Comparison of ENCODE assay signal across 8 mouse cellular contexts in the genomic region with DNA sequence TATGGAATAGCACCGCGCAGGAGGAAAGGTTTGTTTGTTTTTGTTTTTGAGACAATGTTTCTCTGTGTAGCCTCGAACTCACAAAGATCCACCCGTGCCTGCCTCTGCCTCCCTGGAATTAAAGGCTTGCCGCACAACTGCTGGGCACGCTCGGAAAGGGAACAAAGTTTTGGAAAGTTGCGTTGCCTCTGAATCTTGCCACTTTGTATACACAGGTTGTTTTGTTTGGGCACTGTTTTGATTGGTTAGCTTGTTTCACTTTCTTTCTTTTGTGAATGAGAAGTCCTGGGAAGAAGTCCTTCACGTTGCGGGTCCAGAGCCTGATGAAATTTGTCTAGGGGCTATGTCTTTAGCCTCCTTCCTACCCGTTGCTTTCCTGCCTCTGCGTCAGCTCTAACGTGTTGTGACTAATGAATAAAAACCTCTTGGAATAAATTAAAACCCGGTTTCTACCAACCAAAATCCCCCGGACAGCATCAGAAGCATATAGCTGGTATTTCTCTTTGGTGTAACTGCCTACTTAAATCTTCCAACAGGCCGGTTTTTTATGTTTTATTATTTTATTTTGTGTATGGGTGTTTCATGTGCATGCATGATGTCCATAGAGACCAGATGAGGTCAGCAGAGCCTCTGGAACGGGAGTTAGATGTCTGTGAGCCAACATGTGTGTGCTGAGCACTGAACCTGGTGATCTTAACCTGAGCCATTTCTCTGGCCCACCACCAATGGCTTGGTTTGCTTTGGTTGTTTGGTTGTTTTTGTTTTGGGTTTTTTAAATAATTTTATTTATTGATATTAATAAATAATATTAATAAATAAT. TPM values are rescaled to one million over a fixed set of nuclear protein-coding genes. Genes with fewer than 3 reads are reported as not detected.
A peak's percentile ranks its signal among the peaks of the same experiment; 100 is the strongest.
DNase-seq lines count a peak whose midpoint lies in the region; ATAC-seq and TF ChIP-seq lines count a peak whose summit lies in the region.

No protein-coding gene starts in this region.

- no peak for TF ChIP-seq CTCF in gastrocnemius, adult 2 months (IDR thresholded peaks at IDR 0.05)
- peak in 1 of 2 experiments; percentile 52; a peak in 2 of 4 replicates for TF ChIP-seq CTCF in CH12.LX (conservative IDR thresholded peaks at IDR 0.05 in 1 of 2, IDR thresholded peaks at IDR 0.05 in 1 of 2; ENCODE audit: low read depth in 2 of 2, low read length in 2 of 2)
- 0 out of 2 replicates have a peak, but pooled peaks have one; percentile 11 for TF ChIP-seq CTCF in midbrain, postnatal 0 days (IDR thresholded peaks at IDR 0.05)

- ATAC-seq in embryonic facial prominence, embryonic 15.5 days (ENCODE audit: insufficient number of reproducible peaks, low FRiP score, low TSS enrichment, low read depth), result no peak
- ATAC-seq in midbrain, postnatal 0 days (ENCODE audit: low FRiP score), result peak; percentile 28; the same call in 1 of the 2 replicates

- DNase-seq in gastrocnemius, adult 2 months, result no peak
- no peak for DNase-seq in gastrocnemius, postnatal 25 days
- DNase-seq in CH12.LX (ENCODE audit: extremely low read depth), result peak; percentile 52
- DNase-seq in large intestine, adult 2 months (ENCODE audit: low read depth, low spot score), result peak; percentile 28
- peak; percentile 21 for DNase-seq in midbrain, postnatal 0 days (ENCODE audit: low spot score)
- DNase-seq in adrenal gland, adult (ENCODE audit: inconsistent age in 2 of 2, low spot score in 1 of 2), result no peak
- no peak for DNase-seq in ovary, adult 18-20 months (ENCODE audit: low spot score)

- H3K36me3 ChIP-seq in CH12.LX (replicated peaks in 1 of 2; ENCODE audit: control insufficient read depth in 1 of 2, insufficient read depth in 1 of 2, low read length in 1 of 2), result peaks cover 3 to 39% of the 10 kb centered on the region in 2 experiments
- H3K36me3 ChIP-seq in embryonic facial prominence, embryonic 15.5 days, result peaks cover 12% of the 10 kb centered on the region
- H3K36me3 ChIP-seq in midbrain, postnatal 0 days (ENCODE audit: insufficient read depth, low read length), result no peaks in the 10 kb centered on the region; the same call in 1 of the 2 replicates

- peak overlapping the region; percentile 25; the same call in 1 of the 2 replicates for H3K4me2 ChIP-seq in CH12.LX (ENCODE audit: insufficient read depth, low read depth, poor library complexity, severe bottlenecking)
- H3K4me2 ChIP-seq in embryonic facial prominence, embryonic 15.5 days (replicated peaks), result peak overlapping the region; percentile 71
- peak overlapping the region; percentile 92 for H3K4me2 ChIP-seq in midbrain, postnatal 0 days (ENCODE audit: low read depth, low read length, poor library complexity, severe bottlenecking)

- no peaks in the 10 kb centered on the region for H3K27me3 ChIP-seq in CH12.LX (replicated peaks)
- H3K27me3 ChIP-seq in embryonic facial prominence, embryonic 15.5 days, result no peaks in the 10 kb centered on the region
- H3K27me3 ChIP-seq in midbrain, postnatal 0 days (ENCODE audit: insufficient read depth, low read length), result no peaks in the 10 kb centered on the region

- peak overlapping the region; percentile 94 for H3K27ac ChIP-seq in gastrocnemius, adult 2 months
- peak overlapping the region; percentile 14; the same call in 1 of the 2 replicates for H3K27ac ChIP-seq in CH12.LX (ENCODE audit: insufficient read depth, low read depth)
- peak overlapping the region; percentile 91 for H3K27ac ChIP-seq in embryonic facial prominence, embryonic 15.5 days (replicated peaks)
- peak overlapping the region; percentile 64 for H3K27ac ChIP-seq in midbrain, postnatal 0 days (ENCODE audit: low read depth, low read length)

- peaks cover 4 to 30% of the 10 kb centered on the region in 2 experiments; a peak in 3 of 4 replicates for H3K4me1 ChIP-seq in CH12.LX (ENCODE audit: control insufficient read depth in 1 of 2, insufficient read depth in 2 of 2)
- H3K4me1 ChIP-seq in embryonic facial prominence, embryonic 15.5 days, result peaks cover 20% of the 10 kb centered on the region
- H3K4me1 ChIP-seq in midbrain, postnatal 0 days (ENCODE audit: insufficient read depth, low read length), result 0 out of 2 replicates have a peak, but pooled peaks cover 4% of the 10 kb centered on the region

- in situ Hi-C loops in CH12.LX (cut with MboI; ENCODE audit: low pct_ligation_motif_present, low pct_unique_long_range_greater_than_20kb, low sequenced_read_pairs), result no loop called here

- peak overlapping the region; percentile 96 for H3K4me3 ChIP-seq in gastrocnemius, adult 2 months
- H3K4me3 ChIP-seq in CH12.LX (replicated peaks in 1 of 3; ENCODE audit: low read depth in 2 of 3, low read length in 2 of 3, poor library complexity in 1 of 3), result peak overlapping the region; percentile 61 to 98 (median 78)
- peak overlapping the region; percentile 94 for H3K4me3 ChIP-seq in embryonic facial prominence, embryonic 15.5 days (replicated peaks)
- peak overlapping the region; percentile 66 for H3K4me3 ChIP-seq in midbrain, postnatal 0 days (ENCODE audit: low read depth, low read length)

- H3K9ac ChIP-seq in CH12.LX (ENCODE audit: insufficient read depth, low read depth), result peak overlapping the region; percentile 85
- H3K9ac ChIP-seq in embryonic facial prominence, embryonic 15.5 days, result peak overlapping the region; percentile 100
- peak overlapping the region; percentile 99 for H3K9ac ChIP-seq in midbrain, postnatal 0 days (replicated peaks; ENCODE audit: low read length, poor library complexity, severe bottlenecking)

- TF ChIP-seq POLR2A in CH12.LX (IDR thresholded peaks at IDR 0.05; ENCODE audit: low read depth, low read length), result no peak

- TF ChIP-seq RAD21 in CH12.LX (IDR thresholded peaks at IDR 0.05; ENCODE audit: low read depth, low read length), result peak; percentile 33

- H3K79me2 ChIP-seq in CH12.LX (replicated peaks; ENCODE audit: control insufficient read depth, extremely low read depth, insufficient read depth, poor library complexity, severe bottlenecking), result peaks cover 6% of the 10 kb centered on the region

- no peak for TF ChIP-seq EP300 in CH12.LX (IDR thresholded peaks at IDR 0.05; ENCODE audit: low read length)

- 1% methylated on average over 17 of the region's 17 CpGs for WGBS in embryonic facial prominence, embryonic 15.5 days
- WGBS in large intestine, adult 2 months, result under 1% methylated on average over 17 of the region's 17 CpGs
- WGBS in midbrain, postnatal 0 days, result under 1% methylated on average over 17 of the region's 17 CpGs

- intact Hi-C loops in gastrocnemius, adult 2 months (cut with DNase I), result no loop called here

- no peaks in the 10 kb centered on the region for H3K9me3 ChIP-seq in CH12.LX (replicated peaks; ENCODE audit: low read length)
- no peaks in the 10 kb centered on the region for H3K9me3 ChIP-seq in embryonic facial prominence, embryonic 15.5 days (replicated peaks)
- no peaks in the 10 kb centered on the region for H3K9me3 ChIP-seq in midbrain, postnatal 0 days (ENCODE audit: low read length)

- dilution Hi-C loops in CH12.LX (cut with MboI; ENCODE audit: extremely low pct_ligation_motif_present, extremely low pct_unique_long_range_greater_than_20kb, low sequenced_read_pairs), result no loop called here

TF ChIP-seq in CH12.LX, 34 proteins besides CTCF, POLR2A, EP300 and RAD21 (continues in another document):
- TF ChIP-seq SIN3A (IDR thresholded peaks at IDR 0.05; ENCODE audit: low read length) (peak; percentile 84), ELF1 (IDR thresholded peaks at IDR 0.05; ENCODE audit: low read depth, low read length) (no peak), JUND (conservative IDR thresholded peaks at IDR 0.05; ENCODE audit: low read depth, low read length) (no peak), E2F4 (IDR thresholded peaks at IDR 0.05; ENCODE audit: insufficient replicate concordance, low read depth, low read length) (no peak), ZMIZ1 (IDR thresholded peaks at IDR 0.05; ENCODE audit: low read depth, low read length) (no peak), MAFK (IDR thresholded peaks at IDR 0.05; ENCODE audit: insufficient replicate concordance, low read length) (no peak; the same call in 1 of the 2 replicates), USF1 (IDR thresholded peaks at IDR 0.05; ENCODE audit: low read depth, low read length) (no peak), USF2 (conservative IDR thresholded peaks at IDR 0.05; ENCODE audit: low read depth, low read length) (no peak), MXI1 (IDR thresholded peaks at IDR 0.05; ENCODE audit: low read depth, low read length) (peak; percentile 13), MAZ (IDR thresholded peaks at IDR 0.05; ENCODE audit: low read depth, low read length) (0 out of 2 replicates have a peak, but pooled peaks have one; percentile 16)

RNA-seq across cellular contexts. Expression of gene Nudt1, which starts 0.5 kb away (rescaled TPM):
- total RNA-seq in gastrocnemius, adult 2 months (2021), result 1 to 10 TPM; 4.9 to 8.2 TPM
- total RNA-seq in gastrocnemius, postnatal 25 days (2021), result 1 to 10 TPM; 5.3 to 6.5 TPM
- total RNA-seq in CH12.LX (2012; rRNA removed) (69.4 and 90.1 TPM in 2 replicates), CH12.LX (2014; rRNA removed) (73.7 and 74.6 TPM in 2 replicates)
- 75.2 and 80.5 TPM in 2 replicates for polyA plus RNA-seq in CH12.LX (2012; ENCODE audit: insufficient read length, low read depth)
- 39.2 and 46.9 TPM in 2 replicates for polyA plus RNA-seq in embryonic facial prominence, embryonic 15.5 days (2015; fragmentation: Nextera tagmentation; extraction: Ambion mirVana)
- 18.9 and 20.9 TPM in 2 replicates for polyA plus RNA-seq in large intestine, adult 2 months (2012; rRNA removed)
- total RNA-seq in midbrain, postnatal 0 days (2014; rRNA removed), result 7.6 and 10.5 TPM in 2 replicates
- polyA plus RNA-seq in midbrain, postnatal 0 days (2015; fragmentation: Nextera tagmentation; extraction: Ambion mirVana), result 16.6 and 17.9 TPM in 2 replicates

RNA-seq across cellular contexts. Expression of gene Mad1l1, which starts 0.6 kb away (rescaled TPM):
- total RNA-seq in gastrocnemius, adult 2 months (2021), result 1 to 10 TPM; 7.2 to 9.0 TPM
- 1 to 10 TPM; 7.5 to 7.6 TPM for total RNA-seq in gastrocnemius, postnatal 25 days (2021)
- total RNA-seq in CH12.LX (2012; rRNA removed) (28.9 and 35.8 TPM in 2 replicates), CH12.LX (2014; rRNA removed) (24.8 and 28.0 TPM in 2 replicates)
- polyA plus RNA-seq in CH12.LX (2012; ENCODE audit: insufficient read length, low read depth), result 45.6 and 53.5 TPM in 2 replicates
- 48.2 and 49.7 TPM in 2 replicates for polyA plus RNA-seq in embryonic facial prominence, embryonic 15.5 days (2015; fragmentation: Nextera tagmentation; extraction: Ambion mirVana)
- polyA plus RNA-seq in large intestine, adult 2 months (2012; rRNA removed), result 16.8 and 19.7 TPM in 2 replicates
- total RNA-seq in midbrain, postnatal 0 days (2014; rRNA removed), result 25.9 and 28.5 TPM in 2 replicates
- polyA plus RNA-seq in midbrain, postnatal 0 days (2015; fragmentation: Nextera tagmentation; extraction: Ambion mirVana), result 33.5 and 34.0 TPM in 2 replicates

RNA-seq across cellular contexts. Expression of gene Mrm2, which starts 9.7 kb away (rescaled TPM):
- total RNA-seq in gastrocnemius, adult 2 months (2021), result 1 to 10 TPM; 6.0 to 9.0 TPM
- 1 to 10 TPM; 6.9 to 7.2 TPM for total RNA-seq in gastrocnemius, postnatal 25 days (2021)
- total RNA-seq in CH12.LX (2012; rRNA removed), result 11.2 and 12.8 TPM in 2 replicates
- total RNA-seq in CH12.LX (2014; rRNA removed), result 14.6 and 17.3 TPM in 2 replicates
- polyA plus RNA-seq in CH12.LX (2012; ENCODE audit: insufficient read length, low read depth), result 13.6 and 16.3 TPM in 2 replicates
- polyA plus RNA-seq in embryonic facial prominence, embryonic 15.5 days (2015; fragmentation: Nextera tagmentation; extraction: Ambion mirVana), result 20.4 and 21.9 TPM in 2 replicates
- 7.6 and 8.3 TPM in 2 replicates for polyA plus RNA-seq in large intestine, adult 2 months (2012; rRNA removed)
- total RNA-seq in midbrain, postnatal 0 days (2014; rRNA removed), result 9.9 and 15.1 TPM in 2 replicates
- 14.7 and 16.2 TPM in 2 replicates for polyA plus RNA-seq in midbrain, postnatal 0 days (2015; fragmentation: Nextera tagmentation; extraction: Ambion mirVana)

Comparison
In these comparisons a context has a peak if more than half of its experiments do, and no peak if none do; other contexts are left out.
1. DNase-seq: peak in CH12.LX (single experiment), large intestine, adult 2 months (single experiment) and midbrain, postnatal 0 days (single experiment); none in gastrocnemius, adult 2 months (single experiment), gastrocnemius, postnatal 25 days (single experiment), adrenal gland, adult (0 of 2) and ovary, adult 18-20 months (single experiment).
2. H3K27ac ChIP-seq: peak in every context shown above with its lines; median percentile 94 in gastrocnemius, adult 2 months; 91 in embryonic facial prominence, embryonic 15.5 days; 64 in midbrain, postnatal 0 days; 14 in CH12.LX.
3. H3K4me2 ChIP-seq: peak in every context shown above with its lines; median percentile 92 in midbrain, postnatal 0 days; 71 in embryonic facial prominence, embryonic 15.5 days; 25 in CH12.LX.
4. Peak in every context shown above with its lines, with median percentiles within 50 percentile points of each other: H3K4me3 ChIP-seq and H3K9ac ChIP-seq.